Mouse (Mus musculus): ENCODE measurements around the gene Celf2. TPM values are rescaled to one million over a fixed set of nuclear protein-coding genes. Genes with fewer than 3 reads are reported as not detected.

Celf2 gene
- polyA plus RNA-seq, 1 experiment from 2014 or later: 97.4 TPM

DNA sequence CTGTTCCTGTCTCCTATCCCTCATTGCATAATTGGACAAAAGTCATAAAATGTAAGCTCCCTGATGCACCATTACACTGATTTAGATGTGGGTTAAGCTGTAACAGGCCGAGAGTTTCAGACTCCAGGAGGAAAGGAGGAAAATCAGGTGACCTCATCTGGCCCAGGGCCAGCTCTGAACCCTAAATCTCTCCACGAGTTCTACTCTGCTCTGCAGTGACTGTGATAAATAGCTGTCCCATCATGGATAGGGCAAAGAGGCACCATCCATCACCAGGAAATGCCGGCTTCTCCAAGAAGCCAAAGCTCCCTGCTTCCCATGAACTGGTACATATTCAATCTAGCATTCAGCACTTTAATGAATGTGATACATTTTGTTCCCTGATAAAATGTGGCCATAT lies 439.9 kb downstream of the Celf2 start:
- Histone ChIP-seq H3K27me3 (no peaks in the 10 kb centered on the region), H3K9ac (no peak overlapping the region), H3K27ac (no peak overlapping the region), H3K4me1 (peaks cover 27% of the 10 kb centered on the region), H3K9me3 (no peaks in the 10 kb centered on the region), H3K36me3 (no peaks in the 10 kb centered on the region), H3K4me2 (no peak overlapping the region), H3K4me3 (no peak overlapping the region)
- ATAC-seq (ENCODE audit: borderline replicate concordance, extremely low read depth, low FRiP score, low TSS enrichment): no peak
- 33% methylated on average over 3 of the region's 3 CpGs for WGBS

DNA sequence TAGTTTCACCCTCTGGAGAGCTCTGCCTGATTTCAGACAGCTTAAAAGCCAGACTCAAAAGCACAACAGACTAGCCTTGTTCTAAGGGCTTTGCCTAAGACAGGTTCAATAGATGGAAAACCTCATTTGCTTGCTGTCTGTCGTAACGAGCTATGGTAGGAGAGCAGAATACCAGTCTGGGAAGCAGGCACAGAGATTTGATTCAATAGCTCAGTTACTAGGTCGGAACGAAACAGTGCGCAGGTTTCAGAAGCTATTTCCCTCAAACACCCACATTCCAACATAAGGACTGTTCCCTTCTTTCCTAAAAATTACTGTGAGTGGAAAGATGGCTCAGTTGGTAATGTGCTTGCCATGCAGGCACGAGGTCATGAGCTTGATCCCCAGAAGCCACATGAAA lies 441.1 kb downstream of the Celf2 start:
- 88% methylated on average over 6 of the region's 6 CpGs for WGBS
- Histone ChIP-seq H3K9me3 (no peaks in the 10 kb centered on the region), H3K4me3 (no peak overlapping the region), H3K27me3 (no peaks in the 10 kb centered on the region), H3K4me1 (peaks cover 31% of the 10 kb centered on the region), H3K9ac (no peak overlapping the region), H3K4me2 (no peak overlapping the region), H3K27ac (no peak overlapping the region), H3K36me3 (no peaks in the 10 kb centered on the region)
- ATAC-seq (ENCODE audit: borderline replicate concordance, extremely low read depth, low FRiP score, low TSS enrichment): no peak

DNA sequence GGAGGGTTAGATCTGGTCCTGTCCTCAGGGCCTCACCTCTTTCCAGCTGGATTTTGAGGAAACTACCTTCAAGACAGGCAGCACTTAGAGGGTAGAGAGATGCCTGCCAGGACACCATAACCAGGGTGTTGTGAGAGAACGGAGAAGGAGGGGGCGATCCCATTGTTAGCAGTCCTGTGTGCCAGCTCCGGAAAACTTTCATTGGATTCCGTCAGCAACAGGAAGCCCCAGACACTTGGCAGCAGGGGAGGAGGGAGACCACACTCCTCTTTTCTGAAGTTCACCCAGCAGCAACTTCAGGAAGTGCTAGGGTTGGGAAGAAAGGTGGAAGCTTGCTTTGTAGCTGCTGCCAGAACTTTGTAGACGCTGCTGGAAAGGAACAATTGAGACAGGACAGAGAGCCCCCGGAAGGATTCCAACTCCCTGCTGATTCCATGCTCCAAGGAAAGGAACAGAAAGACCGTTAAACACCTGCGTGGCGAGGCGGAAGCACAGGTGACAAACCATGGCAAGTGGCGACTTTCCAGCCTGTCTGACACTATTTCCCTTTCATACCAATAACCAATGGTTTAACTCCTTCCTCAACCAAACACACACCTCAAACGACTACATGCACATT lies 445.7 kb downstream of the Celf2 start:
- peak overlapping the region; percentile 39 for H3K4me2 ChIP-seq
- no peak overlapping the region for H3K9ac ChIP-seq
- H3K27me3 ChIP-seq: no peaks in the 10 kb centered on the region
- no peaks in the 10 kb centered on the region for H3K36me3 ChIP-seq
- peak overlapping the region; percentile 85 for H3K27ac ChIP-seq
- WGBS: 25% methylated on average over 12 of the region's 12 CpGs
- H3K9me3 ChIP-seq: no peaks in the 10 kb centered on the region
- H3K4me1 ChIP-seq: peaks cover 36% of the 10 kb centered on the region
- no peak overlapping the region for H3K4me3 ChIP-seq
- ATAC-seq (ENCODE audit: borderline replicate concordance, extremely low read depth, low FRiP score, low TSS enrichment): peak; percentile 12; the same call in 1 of the 2 replicates

DNA sequence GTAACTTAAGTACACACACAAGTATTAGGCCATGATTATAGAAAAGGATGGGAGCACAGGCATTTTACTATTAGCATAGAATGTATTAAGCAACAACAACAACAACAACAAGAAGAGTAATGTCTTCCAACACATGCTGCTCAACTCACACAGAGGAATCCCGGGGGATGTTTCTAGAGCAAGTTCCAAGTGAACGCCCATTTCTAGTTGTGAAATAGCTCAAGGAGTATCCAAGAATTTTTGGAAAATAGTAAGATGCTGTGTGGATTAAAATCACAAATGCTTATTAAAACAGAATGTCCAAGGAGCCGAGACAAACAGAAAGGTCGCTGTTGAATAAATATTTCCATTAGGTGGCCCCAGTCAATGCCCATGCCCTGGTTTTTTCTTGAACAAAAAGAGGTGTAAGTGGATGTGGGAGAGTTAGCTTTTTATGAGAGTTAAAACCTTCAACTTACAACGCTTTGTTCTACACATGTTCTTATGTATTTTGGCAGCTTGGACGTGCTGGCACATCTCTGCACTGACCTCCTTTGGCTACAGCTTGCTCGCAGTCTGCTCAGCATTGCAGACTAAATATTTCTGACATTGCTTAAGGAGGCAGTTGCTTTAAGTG lies 448.8 kb downstream of the Celf2 start:
- ATAC-seq (ENCODE audit: borderline replicate concordance, extremely low read depth, low FRiP score, low TSS enrichment): peak; percentile 79
- Histone ChIP-seq H3K4me2 (no peak overlapping the region), H3K36me3 (no peaks in the 10 kb centered on the region), H3K4me3 (no peak overlapping the region), H3K9ac (no peak overlapping the region), H3K9me3 (no peaks in the 10 kb centered on the region), H3K4me1 (peaks cover 44% of the 10 kb centered on the region), H3K27me3 (no peaks in the 10 kb centered on the region), H3K27ac (peak overlapping the region; percentile 62)
- WGBS: 37% methylated on average over 7 of the region's 7 CpGs

DNA sequence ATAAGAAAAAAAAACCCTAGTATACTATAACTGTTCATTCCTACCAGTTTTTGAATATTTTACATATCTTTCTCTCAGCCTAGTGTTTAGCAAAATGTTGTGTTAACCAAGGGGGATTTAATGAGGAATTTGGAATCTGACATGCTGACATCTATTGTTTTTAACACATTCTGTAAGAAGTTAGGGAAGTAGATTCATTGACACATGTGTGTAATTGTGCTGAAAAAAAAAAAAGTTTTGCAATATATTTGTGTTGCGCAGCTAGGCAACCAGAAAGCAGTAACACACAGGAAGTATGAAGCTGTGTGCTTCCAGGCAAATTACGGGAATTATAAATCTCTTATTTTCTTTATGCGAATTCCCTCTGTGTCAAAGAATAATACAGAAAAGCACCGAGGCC lies 453.0 kb downstream of the Celf2 start:
- peak; percentile 8; the same call in 1 of the 2 replicates for ATAC-seq (ENCODE audit: borderline replicate concordance, extremely low read depth, low FRiP score, low TSS enrichment)
- no peaks in the 10 kb centered on the region for H3K27me3 ChIP-seq
- H3K9me3 ChIP-seq: no peaks in the 10 kb centered on the region
- peaks cover 27% of the 10 kb centered on the region for H3K4me1 ChIP-seq
- no peak overlapping the region for H3K4me2 ChIP-seq
- no peaks in the 10 kb centered on the region for H3K36me3 ChIP-seq
- no peak overlapping the region for H3K4me3 ChIP-seq
- 66% methylated on average over 4 of the region's 4 CpGs for WGBS
- H3K9ac ChIP-seq: no peak overlapping the region
- peak overlapping the region; percentile 27 for H3K27ac ChIP-seq

DNA sequence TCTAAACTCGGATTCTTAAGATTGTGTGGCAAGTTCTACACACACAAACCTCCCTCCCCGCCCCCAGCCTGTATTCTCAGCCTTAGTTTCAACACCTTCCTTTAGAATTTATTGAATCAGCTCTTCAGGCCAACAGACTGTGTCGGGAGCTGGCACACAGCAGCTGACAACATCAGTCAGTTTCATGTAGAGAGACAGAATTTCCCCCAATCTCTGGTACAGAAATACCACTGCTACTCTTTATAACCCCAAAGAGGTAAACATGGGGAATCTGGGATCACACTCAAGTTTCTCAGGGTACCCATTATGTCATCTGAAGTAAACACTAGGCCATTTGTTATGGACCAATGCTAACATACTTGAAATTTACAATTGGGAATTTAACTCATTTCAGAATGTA lies 453.4 kb downstream of the Celf2 start:
- no peaks in the 10 kb centered on the region for H3K9me3 ChIP-seq
- no peak overlapping the region for H3K4me2 ChIP-seq
- no peak overlapping the region for H3K9ac ChIP-seq
- no peaks in the 10 kb centered on the region for H3K36me3 ChIP-seq
- ATAC-seq (ENCODE audit: borderline replicate concordance, extremely low read depth, low FRiP score, low TSS enrichment): peak; percentile 53
- H3K4me3 ChIP-seq: no peak overlapping the region
- H3K27ac ChIP-seq: peak overlapping the region; percentile 44
- H3K4me1 ChIP-seq: peaks cover 26% of the 10 kb centered on the region
- H3K27me3 ChIP-seq: no peaks in the 10 kb centered on the region
- 39% methylated on average over 3 of the region's 3 CpGs for WGBS

DNA sequence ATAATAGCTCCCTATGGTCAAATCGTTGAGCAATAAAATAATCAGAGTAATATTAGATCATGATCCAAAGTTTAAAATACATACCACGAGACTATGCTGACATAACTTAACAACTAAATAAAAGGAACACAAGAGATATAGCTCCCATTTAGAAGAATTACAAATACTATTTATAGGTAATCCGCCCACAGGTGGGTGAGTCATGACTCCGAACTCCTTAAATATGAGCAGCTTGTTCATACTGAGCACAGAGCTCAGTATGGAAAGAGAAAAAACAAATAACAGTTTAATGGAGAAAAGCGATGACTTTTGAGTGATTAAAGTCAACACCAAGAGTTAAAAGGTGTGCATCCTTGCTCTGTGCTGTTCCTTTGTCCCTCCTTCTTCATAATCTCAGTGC lies 458.3 kb downstream of the Celf2 start:
- H3K9me3 ChIP-seq: no peaks in the 10 kb centered on the region
- no peak overlapping the region for H3K4me2 ChIP-seq
- H3K27ac ChIP-seq: no peak overlapping the region
- no peaks in the 10 kb centered on the region for H3K27me3 ChIP-seq
- 0 out of 2 replicates have a peak, but pooled peaks cover 14% of the 10 kb centered on the region for H3K4me1 ChIP-seq
- H3K9ac ChIP-seq: no peak overlapping the region
- no peak overlapping the region for H3K4me3 ChIP-seq
- H3K36me3 ChIP-seq: no peaks in the 10 kb centered on the region
- WGBS: 88% methylated on average over 5 of the region's 5 CpGs
- ATAC-seq (ENCODE audit: borderline replicate concordance, extremely low read depth, low FRiP score, low TSS enrichment): no peak

DNA sequence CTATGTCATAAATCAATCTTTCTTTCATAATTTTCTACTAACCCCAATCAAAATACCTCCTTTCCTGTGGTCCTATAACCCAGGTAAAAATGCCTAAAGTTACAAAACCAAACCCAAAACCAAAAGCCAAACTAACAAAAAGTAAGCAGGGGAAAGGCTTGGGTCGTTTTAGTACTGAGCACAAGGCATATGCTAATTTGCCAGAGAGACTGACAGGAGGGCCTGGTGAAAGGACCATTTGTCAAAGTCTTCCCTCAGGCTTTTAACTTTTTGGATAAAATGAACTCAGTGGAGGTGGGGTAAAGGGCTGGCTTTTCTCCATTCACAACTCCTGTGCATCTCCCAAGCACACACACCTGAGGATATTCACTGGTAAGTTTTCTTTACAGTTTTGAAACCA lies 463.2 kb downstream of the Celf2 start:
- no peaks in the 10 kb centered on the region for H3K27me3 ChIP-seq

DNA sequence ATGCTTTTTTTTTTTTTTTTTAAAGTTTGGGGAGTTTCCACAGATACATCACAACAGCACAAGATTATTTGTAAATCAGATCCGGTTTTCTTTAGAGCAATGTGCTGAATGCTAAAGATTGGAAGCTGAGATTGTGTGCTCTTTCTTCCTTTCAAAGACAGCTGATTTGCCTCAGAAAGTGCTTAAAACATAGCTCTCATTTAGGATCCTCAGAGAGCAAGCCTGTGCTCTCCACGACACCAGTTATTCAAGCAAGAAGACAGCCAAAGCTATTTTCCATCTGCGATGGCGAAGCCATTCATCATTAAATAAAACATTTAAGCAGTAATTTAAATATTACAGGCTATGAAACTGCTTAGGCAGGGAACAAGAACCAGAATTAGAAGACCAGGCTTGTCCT lies 463.8 kb downstream of the Celf2 start:
- peaks cover 9% of the 10 kb centered on the region; the same call in 1 of the 2 replicates for H3K4me1 ChIP-seq
- H3K4me3 ChIP-seq: no peak overlapping the region
- no peak overlapping the region for H3K4me2 ChIP-seq
- no peaks in the 10 kb centered on the region for H3K36me3 ChIP-seq
- ATAC-seq (ENCODE audit: borderline replicate concordance, extremely low read depth, low FRiP score, low TSS enrichment): peak; percentile 23; the same call in 1 of the 2 replicates
- no peak overlapping the region for H3K9ac ChIP-seq
- no peaks in the 10 kb centered on the region for H3K27me3 ChIP-seq
- no peak overlapping the region for H3K27ac ChIP-seq
- no peaks in the 10 kb centered on the region for H3K9me3 ChIP-seq
- WGBS: 47% methylated on average over 4 of the region's 4 CpGs

More for the DNA sequence above, 463.2 kb downstream of the Celf2 start:
- H3K4me2 ChIP-seq: no peak overlapping the region
- H3K4me1 ChIP-seq: peaks cover 9% of the 10 kb centered on the region; the same call in 1 of the 2 replicates
- no peak overlapping the region for H3K27ac ChIP-seq
- H3K4me3 ChIP-seq: no peak overlapping the region
- ATAC-seq (ENCODE audit: borderline replicate concordance, extremely low read depth, low FRiP score, low TSS enrichment): no peak
- H3K9ac ChIP-seq: no peak overlapping the region
- WGBS: 20% methylated on average over 1 of the region's 1 CpGs
- H3K9me3 ChIP-seq: no peaks in the 10 kb centered on the region
- no peaks in the 10 kb centered on the region for H3K36me3 ChIP-seq

DNA sequence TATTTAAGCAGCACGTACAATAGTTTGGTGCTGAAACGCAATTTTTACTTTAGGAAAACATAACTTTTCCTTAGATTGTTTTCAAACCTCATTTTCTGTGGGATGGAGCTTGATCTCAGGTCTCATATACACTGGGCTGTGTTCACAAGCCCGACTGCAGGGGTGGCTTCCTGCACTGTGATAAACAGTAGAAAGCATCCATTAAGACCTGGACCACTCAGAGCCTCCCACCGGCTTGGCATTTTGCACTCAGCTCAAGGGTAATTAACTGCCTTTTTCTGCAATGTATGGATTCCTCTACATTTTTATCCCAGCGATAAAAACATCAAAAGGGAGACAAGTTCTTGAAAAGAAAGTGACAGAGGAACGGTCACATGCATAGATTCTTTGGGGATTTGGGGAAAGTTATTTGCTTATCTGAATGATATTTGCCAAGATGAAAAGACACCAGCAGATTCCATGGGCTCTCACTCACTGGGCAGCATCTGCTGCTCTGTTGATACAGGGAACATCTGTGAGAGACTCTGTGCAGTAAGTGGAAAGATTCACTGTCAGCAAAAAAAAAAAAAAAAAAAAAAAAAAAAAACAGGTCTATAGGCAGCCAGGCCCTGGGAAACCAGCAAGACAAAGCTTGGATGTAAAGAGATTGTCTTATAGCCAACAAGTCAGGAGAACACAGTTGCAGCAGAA lies 465.4 kb downstream of the Celf2 start:
- Histone ChIP-seq H3K27ac (no peak overlapping the region), H3K9ac (no peak overlapping the region), H3K36me3 (no peaks in the 10 kb centered on the region), H3K9me3 (no peaks in the 10 kb centered on the region), H3K4me3 (no peak overlapping the region), H3K27me3 (no peaks in the 10 kb centered on the region), H3K4me1 (peaks cover 9% of the 10 kb centered on the region; the same call in 1 of the 2 replicates), H3K4me2 (no peak overlapping the region)
- ATAC-seq (ENCODE audit: borderline replicate concordance, extremely low read depth, low FRiP score, low TSS enrichment): no peak
- WGBS: 36% methylated on average over 6 of the region's 6 CpGs

DNA sequence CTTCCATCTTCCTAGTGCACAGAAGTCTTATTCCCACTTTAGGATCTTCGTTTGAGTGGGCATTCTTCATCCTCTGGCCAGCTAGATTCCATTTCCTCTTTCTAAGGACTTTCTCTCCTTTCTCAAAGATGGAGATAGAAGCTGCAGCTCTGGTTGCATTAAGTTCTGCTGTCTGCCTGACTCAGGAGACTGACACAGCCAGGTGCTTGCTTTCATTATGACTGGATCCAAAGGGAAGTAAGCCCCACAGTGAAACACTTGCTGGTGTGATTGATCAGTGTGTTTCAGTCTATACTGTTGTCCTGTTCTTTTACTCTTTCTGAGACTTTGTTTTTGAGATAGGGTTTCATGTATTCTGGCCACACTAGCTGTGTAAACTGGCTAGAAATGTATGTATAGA lies 468.4 kb downstream of the Celf2 start:
- H3K36me3 ChIP-seq: no peaks in the 10 kb centered on the region
- H3K27ac ChIP-seq: no peak overlapping the region
- no peak overlapping the region for H3K4me2 ChIP-seq
- no peak overlapping the region for H3K9ac ChIP-seq
- H3K9me3 ChIP-seq: no peaks in the 10 kb centered on the region
- H3K4me3 ChIP-seq: no peak overlapping the region
- 67% methylated on average over 1 of the region's 1 CpGs for WGBS
- no peaks in the 10 kb centered on the region for H3K27me3 ChIP-seq
- H3K4me1 ChIP-seq: peaks cover 19% of the 10 kb centered on the region
- no peak for ATAC-seq (ENCODE audit: borderline replicate concordance, extremely low read depth, low FRiP score, low TSS enrichment)

DNA sequence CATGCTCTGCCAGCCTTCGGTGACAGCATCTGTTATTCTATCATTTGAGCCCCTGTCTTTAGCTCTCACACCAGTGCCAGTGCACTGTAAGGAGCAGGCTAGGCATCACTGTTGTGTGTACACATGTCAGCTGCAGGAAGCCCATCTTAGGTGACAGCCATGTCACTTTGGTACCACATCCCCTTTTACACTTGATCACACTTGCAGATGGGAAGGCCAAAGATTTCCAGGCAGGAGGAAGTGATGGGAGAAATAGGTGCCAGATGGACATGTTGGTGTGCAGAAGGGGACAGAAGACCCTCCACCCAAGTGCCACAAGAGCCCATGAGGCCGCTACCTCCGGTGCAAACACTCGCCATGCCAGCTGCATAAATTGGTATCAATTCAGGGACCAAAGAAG lies 470.4 kb downstream of the Celf2 start:
- no peak overlapping the region for H3K9ac ChIP-seq
- no peak overlapping the region for H3K27ac ChIP-seq
- H3K4me2 ChIP-seq: no peak overlapping the region
- H3K36me3 ChIP-seq: 0 out of 2 replicates have a peak, but pooled peaks cover 5% of the 10 kb centered on the region
- H3K4me1 ChIP-seq: peaks cover 15% of the 10 kb centered on the region
- H3K4me3 ChIP-seq: no peak overlapping the region
- H3K27me3 ChIP-seq: no peaks in the 10 kb centered on the region
- ATAC-seq (ENCODE audit: borderline replicate concordance, extremely low read depth, low FRiP score, low TSS enrichment): no peak
- no peaks in the 10 kb centered on the region for H3K9me3 ChIP-seq
- WGBS: 86% methylated on average over 4 of the region's 4 CpGs
